Mouse (Mus musculus) forebrain, embryonic 13.5 days (tissue): ENCODE measurements around the gene Fgf8. TPM values are rescaled to one million over a fixed set of nuclear protein-coding genes. Genes with fewer than 3 reads are reported as not detected.
A peak's percentile ranks its signal among the peaks of the same experiment; 100 is the strongest.

Experiments used
- ATAC-seq: fragments of 200-750 bp; cut with Nextera tagmentation; 2 replicates; pipeline ENCODE4 v1.8.0; 2017
- H3K27ac ChIP-seq: fragments of 300-500 bp; sonication (generic); 2 replicates; pipeline ENCODE4 v1.5.1; 2015; ENCODE audit warnings: inconsistent platforms, mild to moderate bottlenecking, moderate library complexity
- H3K27me3 ChIP-seq: fragments of 300-500 bp; sonication (generic); 2 replicates; pipeline ENCODE4 v1.6.1; 2015; ENCODE audit warnings: mild to moderate bottlenecking, inconsistent platforms
- H3K36me3 ChIP-seq: fragments of 300-500 bp; sonication (generic); 2 replicates; pipeline ENCODE4 v1.6.1; 2015; ENCODE audit warnings: mild to moderate bottlenecking, inconsistent platforms; ENCODE audit not compliant: poor library complexity, severe bottlenecking
- H3K4me1 ChIP-seq: fragments of 300-500 bp; sonication (generic); 2 replicates; pipeline ENCODE4 v1.6.1; 2015; ENCODE audit warnings: inconsistent platforms
- H3K4me2 ChIP-seq: fragments of 300-500 bp; sonication (generic); 2 replicates; pipeline ENCODE4 v1.6.1; 2015; ENCODE audit warnings: inconsistent platforms, mild to moderate bottlenecking, moderate library complexity
- H3K4me3 ChIP-seq: fragments of 300-500 bp; sonication (generic); 2 replicates; pipeline ENCODE4 v1.5.1; 2015; ENCODE audit warnings: mild to moderate bottlenecking, inconsistent platforms
- H3K9ac ChIP-seq: fragments of 300-500 bp; sonication (generic); 2 replicates; pipeline ENCODE4 v1.6.1; 2015; ENCODE audit warnings: mild to moderate bottlenecking, inconsistent platforms
- H3K9me3 ChIP-seq: fragments of 300-500 bp; sonication (generic); replicated peaks from 2 replicates; pipeline ENCODE4 v1.6.1; 2016; ENCODE audit warnings: inconsistent platforms
- WGBS: fragments of 180-500 bp; shearing (Covaris S2); methylation state at CpG from one replicate; pipeline ENCODE4 v1.1.7; 2015; 5-methylcytosine and 5-hydroxymethylcytosine counted together
- polyA plus RNA-seq: library from polyadenylated mRNA; unstranded; fragments of >200 nt; fragmentation: Nextera tagmentation; extraction: Ambion mirVana; gene quantifications from 2 replicates; pipeline ENCODE4 v1.2.1, GENCODE M21; 2015

The Fgf8 gene
- polyA plus RNA-seq = 1.5 and 2.5 TPM in 2 replicates

- WGBS = under 1% methylated on average over 39 of the region's 68 CpGs
- Histone ChIP-seq H3K27me3 (peaks cover 96% of the 10 kb centered on the region), H3K27ac (no peak within 1 kb of the TSS), H3K36me3 (no peaks in the 10 kb centered on the region), H3K4me3 (peak within 1 kb of the TSS; percentile 42), H3K4me2 (peak within 1 kb of the TSS; percentile 70), H3K9me3 (no peaks in the 10 kb centered on the region), H3K4me1 (peaks cover 34% of the 10 kb centered on the region), H3K9ac (peak within 1 kb of the TSS; percentile 51)
- no peak for ATAC-seq
Measured at GRCm38 (mm10) chr19:45742218-45742983, at the start of gene Fgf8. Gene Fgf8, minus strand, starts transcription at chr19:45742915.

GRCm38 (mm10) chr19:45792404-45792803 lies 49.7 kb upstream of the Fgf8 start:
- 87% methylated on average over 6 of the region's 6 CpGs for WGBS
- H3K36me3 ChIP-seq = no peaks in the 10 kb centered on the region
- ATAC-seq = no peak
- H3K4me1 ChIP-seq = peaks cover 9% of the 10 kb centered on the region; the same call in 1 of the 2 replicates
- H3K27ac ChIP-seq = no peak overlapping the region
- no peaks in the 10 kb centered on the region for H3K9me3 ChIP-seq
- H3K9ac ChIP-seq = no peak overlapping the region
- H3K27me3 ChIP-seq = no peaks in the 10 kb centered on the region
- H3K4me2 ChIP-seq = no peak overlapping the region
- no peak overlapping the region for H3K4me3 ChIP-seq

DNA sequence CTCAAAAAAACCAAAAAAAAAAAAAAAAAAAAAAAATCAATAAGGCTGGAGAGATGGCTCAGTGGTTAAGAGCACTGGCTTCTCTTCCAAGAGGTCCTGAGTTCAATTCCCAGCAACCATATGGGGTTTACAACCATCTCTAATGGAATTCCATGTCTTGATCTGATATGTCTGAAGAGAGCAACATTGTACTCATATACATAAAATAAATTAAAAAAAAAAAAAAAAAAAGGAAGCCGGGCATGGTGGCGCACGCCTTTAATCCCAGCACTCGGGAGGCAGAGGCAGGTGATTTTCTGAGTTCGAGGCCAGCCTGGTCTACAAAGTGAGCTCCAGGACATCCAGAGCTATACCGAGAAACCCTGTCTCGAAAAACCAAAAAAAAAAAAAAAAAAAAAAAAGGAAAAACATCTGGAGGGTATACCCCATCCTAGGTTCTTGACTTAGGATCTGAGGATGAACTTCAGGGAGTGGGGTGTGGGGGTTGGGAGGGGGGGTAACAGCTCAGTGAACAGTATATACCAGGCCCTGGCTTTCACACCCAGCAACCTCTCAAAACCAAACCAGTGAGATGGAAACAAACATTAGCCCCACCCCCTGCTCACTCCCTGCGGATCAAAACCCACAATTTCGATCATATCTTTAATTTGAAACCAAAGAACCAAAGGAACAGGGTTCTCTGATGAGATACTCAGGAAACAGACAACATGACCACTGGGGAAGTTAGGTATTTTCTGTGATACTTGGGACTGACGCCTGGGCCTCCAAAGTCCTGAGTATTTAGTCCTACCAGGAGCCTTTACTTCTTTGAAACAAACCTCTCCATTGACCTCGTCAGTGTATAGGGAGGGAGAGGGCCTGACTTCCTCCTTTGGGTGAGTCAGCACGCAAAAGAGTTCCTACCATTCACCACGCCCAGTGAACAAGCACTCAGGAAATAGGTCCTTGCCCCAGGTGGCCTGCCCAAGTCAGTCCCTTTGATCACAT lies 47.5 kb upstream of the Fgf8 start:
- Histone ChIP-seq H3K4me2 (no peak overlapping the region), H3K9me3 (no peaks in the 10 kb centered on the region), H3K27ac (no peak overlapping the region), H3K27me3 (no peaks in the 10 kb centered on the region), H3K4me3 (no peak overlapping the region), H3K4me1 (no peaks in the 10 kb centered on the region), H3K9ac (no peak overlapping the region), H3K36me3 (no peaks in the 10 kb centered on the region)
- no peak for ATAC-seq
- 79% methylated on average over 13 of the region's 13 CpGs for WGBS

DNA sequence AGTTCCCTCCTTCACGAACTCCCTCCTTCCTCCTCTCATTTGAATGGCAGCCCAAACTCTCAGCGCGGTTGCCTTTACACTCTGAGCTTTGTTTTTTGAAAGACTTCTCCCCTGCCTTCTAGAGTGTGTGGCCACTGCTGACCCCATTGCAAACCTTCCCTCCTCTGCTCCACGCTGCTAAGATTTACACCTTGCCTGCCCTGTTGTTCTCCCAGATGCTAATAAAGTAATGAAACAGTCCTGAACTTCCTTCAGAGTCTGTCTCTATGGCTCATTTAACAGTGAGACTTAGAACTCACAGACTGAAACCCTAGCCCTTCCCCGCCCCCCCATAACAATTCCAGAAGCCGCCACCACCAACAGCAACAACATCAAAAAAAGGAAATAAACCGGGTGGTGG lies 46.6 kb upstream of the Fgf8 start:
- 83% methylated on average over 7 of the region's 7 CpGs for WGBS
- ATAC-seq = no peak
- H3K9me3 ChIP-seq = no peaks in the 10 kb centered on the region
- no peak overlapping the region for H3K27ac ChIP-seq
- H3K27me3 ChIP-seq = no peaks in the 10 kb centered on the region
- no peaks in the 10 kb centered on the region for H3K36me3 ChIP-seq
- H3K9ac ChIP-seq = no peak overlapping the region
- no peak overlapping the region for H3K4me2 ChIP-seq
- H3K4me3 ChIP-seq = no peak overlapping the region
- no peaks in the 10 kb centered on the region for H3K4me1 ChIP-seq

GRCm38 (mm10) chr19:45788337-45788736 lies 45.6 kb upstream of the Fgf8 start:
- H3K9ac ChIP-seq = no peak overlapping the region
- H3K4me2 ChIP-seq = no peak overlapping the region
- H3K4me1 ChIP-seq = peaks cover 5% of the 10 kb centered on the region
- no peaks in the 10 kb centered on the region for H3K27me3 ChIP-seq
- no peaks in the 10 kb centered on the region for H3K9me3 ChIP-seq
- no peaks in the 10 kb centered on the region for H3K36me3 ChIP-seq
- ATAC-seq = no peak
- no peak overlapping the region for H3K4me3 ChIP-seq
- H3K27ac ChIP-seq = no peak overlapping the region
- WGBS = 87% methylated on average over 4 of the region's 4 CpGs

- Histone ChIP-seq H3K4me3 (no peak overlapping the region), H3K27me3 (no peaks in the 10 kb centered on the region), H3K36me3 (no peaks in the 10 kb centered on the region), H3K27ac (no peak overlapping the region), H3K4me2 (no peak overlapping the region), H3K9ac (no peak overlapping the region), H3K9me3 (no peaks in the 10 kb centered on the region), H3K4me1 (peaks cover 5% of the 10 kb centered on the region)
- no peak for ATAC-seq
- 73% methylated on average over 3 of the region's 3 CpGs for WGBS
Measured at GRCm38 (mm10) chr19:45787450-45787849, 44.7 kb upstream of the Fgf8 start.

DNA sequence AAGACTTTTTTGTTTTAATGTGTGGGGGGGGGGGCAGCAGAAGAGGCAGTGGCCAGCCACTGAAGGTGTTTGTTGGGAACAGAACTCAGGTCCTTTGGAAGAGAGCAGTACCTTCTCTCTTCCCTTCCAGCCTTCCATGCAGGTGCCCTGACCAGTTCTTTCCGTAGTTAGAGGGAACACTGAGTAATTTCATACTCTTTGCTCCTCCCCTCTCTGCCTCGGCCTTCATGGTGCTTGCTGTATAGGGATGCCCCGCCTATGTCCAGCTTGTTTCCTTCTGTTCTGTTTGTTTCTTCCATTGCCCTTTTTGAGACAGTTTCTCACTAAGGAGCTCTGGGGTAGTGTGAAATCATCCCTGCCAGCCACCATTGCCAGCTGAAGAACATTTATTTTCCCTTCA lies 42.8 kb upstream of the Fgf8 start:
- Histone ChIP-seq H3K27ac (no peak overlapping the region), H3K9me3 (no peaks in the 10 kb centered on the region), H3K4me3 (no peak overlapping the region), H3K36me3 (0 out of 2 replicates have a peak, but pooled peaks cover 3% of the 10 kb centered on the region), H3K27me3 (no peaks in the 10 kb centered on the region), H3K4me1 (peaks cover 24% of the 10 kb centered on the region), H3K4me2 (no peak overlapping the region), H3K9ac (no peak overlapping the region)
- no peak for ATAC-seq
- 61% methylated on average over 3 of the region's 3 CpGs for whole genome bisulfite sequencing

DNA sequence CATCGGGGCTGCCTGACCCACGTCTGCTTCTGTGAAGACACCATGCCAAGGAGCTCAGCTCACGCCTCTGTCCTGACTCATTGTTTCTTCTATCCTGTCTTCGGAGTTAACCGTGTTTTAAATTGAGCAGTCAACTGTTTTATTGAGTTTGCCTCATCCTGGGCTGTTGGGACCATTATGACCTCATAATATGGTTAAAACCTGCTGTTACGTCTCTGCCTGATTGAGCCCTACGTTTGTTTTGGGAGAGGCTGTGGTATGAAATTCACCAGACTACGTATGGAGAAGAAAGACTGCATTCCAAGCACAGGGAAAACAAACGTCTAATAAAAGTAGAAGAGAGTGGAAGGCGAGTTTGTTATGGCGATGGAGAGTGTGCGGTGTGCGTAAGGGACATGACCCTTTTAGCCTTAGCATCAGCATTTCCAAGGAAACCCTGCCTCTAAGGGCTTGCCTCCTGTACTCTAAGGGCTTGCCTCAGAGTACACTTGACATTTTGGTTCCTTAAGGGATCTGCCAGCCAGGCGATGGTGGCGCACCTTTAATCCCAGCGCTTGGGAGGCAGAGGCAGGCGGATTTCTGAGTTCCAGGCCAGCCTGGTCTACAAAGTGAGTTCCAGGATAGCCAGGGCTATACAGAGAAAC lies 41.3 kb upstream of the Fgf8 start:
- 34% methylated on average over 17 of the region's 17 CpGs for WGBS
- Histone ChIP-seq H3K9me3 (no peaks in the 10 kb centered on the region), H3K36me3 (peaks cover 16% of the 10 kb centered on the region), H3K4me2 (peak overlapping the region; percentile 73), H3K4me1 (peaks cover 38% of the 10 kb centered on the region), H3K27ac (peak overlapping the region; percentile 51), H3K27me3 (no peaks in the 10 kb centered on the region), H3K9ac (peak overlapping the region; percentile 47), H3K4me3 (peak overlapping the region; percentile 100)
- no peak for ATAC-seq

DNA sequence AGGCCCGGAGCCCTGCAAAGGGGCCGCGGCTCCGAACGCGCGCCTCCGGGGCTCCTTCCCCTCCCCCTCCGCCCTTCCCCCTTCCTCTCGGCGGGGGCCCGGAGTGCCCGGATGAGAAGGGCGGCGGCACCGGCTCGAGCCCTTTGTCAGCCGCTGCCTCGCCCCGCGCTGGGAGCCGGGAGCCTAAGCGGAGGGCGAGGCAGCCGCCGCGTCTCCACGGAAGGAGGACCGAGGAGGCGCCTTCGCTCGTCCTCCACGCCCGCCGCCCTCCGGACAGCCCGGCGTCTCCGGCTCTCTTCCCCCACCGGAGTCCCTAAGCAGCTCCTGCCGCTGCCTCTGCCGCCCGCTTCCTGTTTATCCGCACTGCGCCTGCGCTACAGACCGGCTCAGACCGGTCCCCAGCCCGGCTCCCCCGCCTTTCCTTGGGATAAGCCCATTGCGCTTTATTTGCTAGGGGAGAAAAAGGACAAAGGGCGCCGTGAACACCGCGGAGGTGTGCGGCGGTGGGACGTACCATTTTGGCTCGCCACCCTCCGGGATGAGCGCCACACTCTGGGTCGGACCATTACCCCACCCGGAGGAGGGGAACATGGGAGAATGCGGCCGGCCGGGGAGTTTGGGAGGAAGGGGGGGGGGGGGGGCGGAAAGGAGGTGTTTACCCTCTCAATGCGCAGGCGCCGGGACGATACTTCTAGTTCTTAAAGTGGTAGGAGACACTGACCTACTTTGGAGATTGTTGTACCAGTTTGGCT lies 40.6 kb upstream of the Fgf8 start, which contains the start of gene Mgea5:
Gene Mgea5 (minus strand): TSS at position 657 of the 752 bp plus-strand sequence.
- Histone ChIP-seq H3K4me1 (peaks cover 39% of the 10 kb centered on the region), H3K9me3 (no peaks in the 10 kb centered on the region), H3K36me3 (peaks cover 23% of the 10 kb centered on the region), H3K27me3 (no peaks in the 10 kb centered on the region), H3K4me2 (peak within 1 kb of the TSS; percentile 73), H3K9ac (peak within 1 kb of the TSS; percentile 98), H3K4me3 (peak within 1 kb of the TSS; percentile 100), H3K27ac (peak within 1 kb of the TSS; percentile 99)
- under 1% methylated on average over 64 of the region's 71 CpGs for WGBS
- ATAC-seq = peak; percentile 98

- H3K4me2 ChIP-seq = peak overlapping the region; percentile 73
- peak overlapping the region; percentile 99 for H3K27ac ChIP-seq
- H3K9me3 ChIP-seq = no peaks in the 10 kb centered on the region
- H3K4me3 ChIP-seq = peak overlapping the region; percentile 100
- peak overlapping the region; percentile 98 for H3K9ac ChIP-seq
- peak; percentile 36 for ATAC-seq
- under 1% methylated on average over 36 of the region's 36 CpGs for WGBS
- H3K4me1 ChIP-seq = peaks cover 39% of the 10 kb centered on the region
- no peaks in the 10 kb centered on the region for H3K27me3 ChIP-seq
- peaks cover 32% of the 10 kb centered on the region for H3K36me3 ChIP-seq
Measured at GRCm38 (mm10) chr19:45782315-45783001, 39.7 kb upstream of the Fgf8 start.

GRCm38 (mm10) chr19:45781676-45782075 lies 39.0 kb upstream of the Fgf8 start:
- no peak for ATAC-seq
- Histone ChIP-seq H3K36me3 (peaks cover 39% of the 10 kb centered on the region), H3K9ac (peak overlapping the region; percentile 98; the same call in 1 of the 2 replicates), H3K4me1 (peaks cover 39% of the 10 kb centered on the region), H3K9me3 (no peaks in the 10 kb centered on the region), H3K4me2 (peak overlapping the region; percentile 73), H3K4me3 (peak overlapping the region; percentile 100), H3K27ac (no peak overlapping the region), H3K27me3 (no peaks in the 10 kb centered on the region)
- 59% methylated on average over 8 of the region's 8 CpGs for WGBS
